Mouse (Mus musculus) 3134 (cell line): ENCODE measurements around the gene Mcf2l.

Experiments
- DNase-seq: peaks from one replicate; pipeline ENCODE4 v3.0.0-alpha.2; 2011; ENCODE audit warnings: low spot score; ENCODE audit not compliant: insufficient read length; ENCODE audit errors: extremely low read depth

Mcf2l gene

GRCm38 (mm10) chr8:13050550-13050949, 176.9 kb downstream of the Mcf2l start:
- no peak for DNase-seq

GRCm38 (mm10) chr8:13057351-13057750, 183.7 kb downstream of the Mcf2l start:
- DNase-seq, result no peak

DNA sequence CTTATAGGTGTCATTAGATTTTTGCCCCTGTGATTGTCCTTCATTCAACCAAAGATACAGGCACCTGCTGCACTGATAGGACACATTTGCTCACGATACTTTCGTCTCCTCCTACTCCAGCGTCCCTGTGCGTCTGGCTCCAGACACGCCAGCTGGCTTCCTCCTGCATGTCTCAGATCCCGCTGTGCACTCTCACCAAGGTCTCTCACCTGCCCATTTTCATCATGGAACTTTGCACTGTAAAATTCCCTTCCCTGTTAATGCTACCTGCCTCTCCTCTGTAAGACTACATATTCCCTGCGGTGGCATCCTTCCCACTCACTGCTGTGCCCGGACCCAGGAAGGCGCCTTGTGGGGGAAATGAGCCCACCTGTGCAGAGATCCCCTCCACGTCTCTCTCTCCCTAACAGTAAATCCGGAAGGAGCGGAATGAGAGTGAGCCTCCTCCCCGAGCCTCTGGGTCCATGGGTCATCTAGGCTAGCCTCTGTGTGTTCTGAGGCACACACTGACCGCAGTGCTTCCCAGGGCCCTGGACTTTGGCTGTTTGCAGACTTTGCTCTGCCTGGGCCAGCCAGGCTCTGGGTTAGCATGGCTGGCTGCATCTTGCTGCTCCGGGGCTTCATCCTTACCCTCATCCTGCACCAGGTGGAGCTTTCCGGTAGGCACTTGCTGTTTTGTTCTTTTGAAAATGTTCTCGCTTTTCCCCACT, 187.0 kb downstream of the Mcf2l start, which contains the start of gene Proz:
Gene Proz, plus strand, starts transcription at position 474 of the 710 bp plus-strand sequence.
- no peak for DNase-seq

DNA sequence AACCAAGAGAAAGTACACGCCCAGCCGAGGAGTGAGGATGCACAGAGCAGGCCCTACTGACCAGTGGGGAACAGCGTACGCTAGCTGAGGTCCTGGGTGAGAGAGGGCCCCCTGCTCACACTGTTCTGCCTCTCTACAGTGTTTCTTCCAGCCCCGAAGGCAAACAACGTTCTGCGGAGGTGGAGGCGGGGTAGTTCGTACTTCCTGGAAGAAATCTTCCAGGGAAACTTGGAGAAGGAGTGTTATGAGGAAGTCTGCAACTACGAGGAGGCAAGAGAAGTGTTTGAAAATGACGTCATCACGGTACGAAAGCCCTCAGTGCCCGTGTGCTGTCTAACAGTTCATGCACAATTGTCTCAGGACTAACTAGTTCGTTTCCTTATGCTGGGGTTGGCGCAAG, 189.5 kb downstream of the Mcf2l start:
- DNase-seq, result no peak
